Mouse (Mus musculus): ENCODE results near the gene Myo6. TPM values are rescaled to one million over a fixed set of nuclear protein-coding genes. Genes with fewer than 3 reads are reported as not detected.

The Myo6 gene
- polyA plus RNA-seq, 2 experiments, result 7.6 to 11.1 TPM

DNA sequence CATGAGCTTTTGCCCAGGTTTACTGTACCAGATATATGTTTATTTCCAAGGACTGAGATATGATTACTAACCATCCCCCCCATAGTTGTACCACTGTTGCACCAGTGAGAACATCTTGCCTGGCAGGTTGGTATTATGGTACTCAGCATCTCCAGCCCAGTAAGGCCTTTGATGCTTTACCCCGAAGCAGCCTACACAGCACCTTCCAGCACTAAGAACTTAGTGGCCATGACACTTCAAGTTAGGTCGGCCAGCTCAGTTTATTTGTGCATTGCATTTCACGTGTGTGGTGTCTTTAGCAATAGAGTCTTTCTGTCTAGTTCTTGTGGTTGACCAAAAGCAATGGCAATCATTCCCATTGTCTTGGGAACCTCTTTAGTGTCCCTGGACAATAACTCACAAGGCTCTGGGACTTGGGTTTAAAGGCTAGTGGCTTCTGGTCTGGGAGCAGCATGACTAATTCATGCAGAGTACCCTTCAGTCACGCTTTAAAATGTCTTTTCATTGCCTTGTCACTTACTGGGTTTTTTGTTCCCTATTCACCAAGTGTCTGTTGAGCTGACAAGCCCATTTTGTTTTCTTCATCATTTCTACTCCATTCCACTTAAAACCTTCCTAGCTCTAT, 69.1 kb downstream of the Myo6 start:
- no peak overlapping the region for H3K4me2 ChIP-seq (replicated peaks; ENCODE audit: low read depth, low read length, severe bottlenecking)
- no peak for TF ChIP-seq POLR2A (IDR thresholded peaks at IDR 0.05; ENCODE audit: borderline replicate concordance, extremely low read depth, insufficient read depth, insufficient read length)
- 85% methylated on average over 4 of the region's 4 CpGs for WGBS
- no peak for DNase-seq (ENCODE audit: low spot score)
- H3K9ac ChIP-seq (ENCODE audit: low read depth, low read length, severe bottlenecking), result no peak overlapping the region
- no peaks in the 10 kb centered on the region for H3K9me3 ChIP-seq (ENCODE audit: control insufficient read depth, low read length)
- no peak overlapping the region for H3K4me3 ChIP-seq (replicated peaks; ENCODE audit: low read length)
- H3K4me1 ChIP-seq (ENCODE audit: control insufficient read depth, insufficient read depth, low read length), result no peaks in the 10 kb centered on the region
- H3K36me3 ChIP-seq (ENCODE audit: control insufficient read depth, insufficient read depth, low read length), result no peaks in the 10 kb centered on the region
- ATAC-seq (ENCODE audit: low FRiP score, low read depth), result no peak
- no peak overlapping the region for H3K27ac ChIP-seq (replicated peaks; ENCODE audit: low read depth, low read length)
- no peaks in the 10 kb centered on the region for H3K27me3 ChIP-seq (ENCODE audit: control insufficient read depth, insufficient read depth, low read length)

DNA sequence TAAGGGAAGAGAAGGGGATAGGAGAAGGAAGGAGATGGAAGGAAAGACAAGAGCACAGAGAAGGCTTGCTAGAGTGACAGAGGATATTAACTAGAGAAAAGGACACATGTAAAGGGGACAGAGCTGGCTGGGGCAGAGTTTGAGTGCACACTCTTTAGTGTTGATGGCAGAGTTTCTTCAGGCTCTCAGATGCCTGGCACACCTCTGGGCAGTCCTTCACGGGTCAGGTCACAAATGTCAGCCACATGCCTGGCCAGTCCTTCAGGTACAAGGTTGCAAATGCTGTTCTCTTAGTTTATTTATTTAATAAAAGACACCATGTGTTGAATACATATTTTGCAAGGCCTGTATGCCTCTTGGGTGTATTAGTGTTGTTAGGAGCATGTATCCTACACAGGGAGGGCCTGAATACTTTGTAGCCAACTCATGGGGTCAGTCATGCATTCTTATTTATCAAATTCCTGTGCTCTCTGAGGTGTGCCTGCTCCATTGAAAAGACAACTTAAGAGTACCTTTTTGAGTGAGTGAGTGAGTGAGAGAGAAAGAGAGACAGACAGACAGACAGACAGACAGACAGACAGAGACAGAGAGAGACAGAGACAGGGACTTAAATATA, 72.5 kb downstream of the Myo6 start:
- Histone ChIP-seq H3K4me1 (ENCODE audit: control insufficient read depth, insufficient read depth, low read length) (no peaks in the 10 kb centered on the region), H3K27ac (replicated peaks; ENCODE audit: low read depth, low read length) (no peak overlapping the region), H3K4me2 (replicated peaks; ENCODE audit: low read depth, low read length, severe bottlenecking) (no peak overlapping the region), H3K27me3 (ENCODE audit: control insufficient read depth, insufficient read depth, low read length) (no peaks in the 10 kb centered on the region), H3K9ac (ENCODE audit: low read depth, low read length, severe bottlenecking) (no peak overlapping the region), H3K36me3 (ENCODE audit: control insufficient read depth, insufficient read depth, low read length) (no peaks in the 10 kb centered on the region), H3K9me3 (ENCODE audit: control insufficient read depth, low read length) (0 out of 2 replicates have a peak, but pooled peaks cover 4% of the 10 kb centered on the region), H3K4me3 (replicated peaks; ENCODE audit: low read length) (no peak overlapping the region)
- no peak for TF ChIP-seq POLR2A (IDR thresholded peaks at IDR 0.05; ENCODE audit: borderline replicate concordance, extremely low read depth, insufficient read depth, insufficient read length)
- 78% methylated on average over 1 of the region's 1 CpGs for WGBS
- no peak for ATAC-seq (ENCODE audit: low FRiP score, low read depth)
- no peak for DNase-seq (ENCODE audit: low spot score)

DNA sequence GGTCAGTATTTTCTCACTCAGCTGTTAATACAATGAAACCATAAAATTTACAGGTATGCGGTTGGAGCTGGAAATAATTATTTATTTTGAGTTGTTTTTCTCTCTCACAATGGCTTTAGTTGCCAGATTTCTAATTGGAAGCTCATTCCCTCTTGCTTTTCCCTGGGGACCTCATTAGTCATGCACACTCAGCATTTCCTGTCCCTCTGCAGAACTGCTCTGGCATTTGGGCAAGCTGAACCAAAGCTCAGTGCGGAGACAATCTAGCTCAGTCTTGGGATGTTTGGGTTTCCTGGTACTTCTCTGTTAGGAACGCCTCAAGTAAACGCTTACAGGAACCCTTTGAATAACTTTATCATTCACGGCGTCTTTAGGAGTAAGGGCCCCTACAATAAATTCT, 76.9 kb downstream of the Myo6 start:
- H3K27ac ChIP-seq (replicated peaks; ENCODE audit: low read depth, low read length), result no peak overlapping the region
- H3K4me2 ChIP-seq (replicated peaks; ENCODE audit: low read depth, low read length, severe bottlenecking), result no peak overlapping the region
- no peaks in the 10 kb centered on the region for H3K4me1 ChIP-seq (ENCODE audit: control insufficient read depth, insufficient read depth, low read length)
- no peak overlapping the region for H3K4me3 ChIP-seq (replicated peaks; ENCODE audit: low read length)
- H3K36me3 ChIP-seq (ENCODE audit: control insufficient read depth, insufficient read depth, low read length), result no peaks in the 10 kb centered on the region
- TF ChIP-seq POLR2A (IDR thresholded peaks at IDR 0.05; ENCODE audit: borderline replicate concordance, extremely low read depth, insufficient read depth, insufficient read length), result no peak
- ATAC-seq (ENCODE audit: low FRiP score, low read depth), result no peak
- H3K9ac ChIP-seq (ENCODE audit: low read depth, low read length, severe bottlenecking), result no peak overlapping the region
- DNase-seq (ENCODE audit: low spot score), result no peak
- WGBS, result 46% methylated on average over 6 of the region's 6 CpGs
- no peaks in the 10 kb centered on the region for H3K27me3 ChIP-seq (ENCODE audit: control insufficient read depth, insufficient read depth, low read length)
- 0 out of 2 replicates have a peak, but pooled peaks cover 4% of the 10 kb centered on the region for H3K9me3 ChIP-seq (ENCODE audit: control insufficient read depth, low read length)

DNA sequence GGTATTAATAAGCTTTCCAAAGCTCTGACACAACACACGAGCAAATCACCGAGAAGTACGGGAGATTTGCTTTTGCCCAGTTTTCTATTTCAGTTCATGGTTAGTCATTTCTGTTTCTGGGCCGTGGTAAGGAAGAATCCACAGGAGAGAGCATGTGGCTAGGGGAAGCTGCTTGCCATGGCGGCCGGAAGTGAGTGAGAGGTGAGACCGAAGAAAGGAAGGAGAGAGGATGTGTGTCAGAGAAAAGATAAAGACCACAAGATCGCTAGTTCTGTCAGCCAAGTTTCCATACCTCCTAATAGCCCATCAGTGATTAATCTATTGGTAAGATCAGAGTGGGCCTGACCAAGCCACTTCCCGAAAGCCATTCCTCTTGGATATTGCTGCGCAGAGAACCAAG, 87.3 kb downstream of the Myo6 start:
- Histone ChIP-seq H3K9me3 (ENCODE audit: control insufficient read depth, low read length) (no peaks in the 10 kb centered on the region), H3K27ac (replicated peaks; ENCODE audit: low read depth, low read length) (no peak overlapping the region), H3K4me2 (replicated peaks; ENCODE audit: low read depth, low read length, severe bottlenecking) (no peak overlapping the region), H3K9ac (ENCODE audit: low read depth, low read length, severe bottlenecking) (no peak overlapping the region), H3K27me3 (ENCODE audit: control insufficient read depth, insufficient read depth, low read length) (no peaks in the 10 kb centered on the region), H3K4me1 (ENCODE audit: control insufficient read depth, insufficient read depth, low read length) (no peaks in the 10 kb centered on the region), H3K36me3 (ENCODE audit: control insufficient read depth, insufficient read depth, low read length) (no peaks in the 10 kb centered on the region), H3K4me3 (replicated peaks; ENCODE audit: low read length) (no peak overlapping the region)
- DNase-seq (ENCODE audit: low spot score) (no peak), ATAC-seq (ENCODE audit: low FRiP score, low read depth) (no peak)
- no peak for TF ChIP-seq POLR2A (IDR thresholded peaks at IDR 0.05; ENCODE audit: borderline replicate concordance, extremely low read depth, insufficient read depth, insufficient read length)
- WGBS, result 92% methylated on average over 10 of the region's 10 CpGs

DNA sequence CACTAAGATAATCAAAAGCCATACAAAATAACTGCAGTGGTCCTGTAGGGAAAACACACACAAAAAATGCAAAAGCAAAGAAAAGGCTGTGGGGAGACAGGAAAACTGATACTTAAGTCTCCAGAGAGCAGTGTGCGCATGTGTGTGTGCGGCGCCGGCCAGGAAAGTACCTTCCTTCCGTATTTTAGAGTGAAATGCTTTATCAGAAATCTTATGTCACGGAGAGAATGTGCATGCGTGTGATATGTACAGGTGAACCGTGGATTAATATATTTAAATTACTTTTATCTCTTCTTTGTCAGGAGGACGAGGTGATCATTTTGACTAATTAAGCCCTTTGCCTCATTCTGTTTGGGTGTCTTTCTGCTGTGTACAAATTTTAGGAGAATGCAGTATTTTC, 88.4 kb downstream of the Myo6 start:
- no peak overlapping the region for H3K9ac ChIP-seq (ENCODE audit: low read depth, low read length, severe bottlenecking)
- DNase-seq (ENCODE audit: low spot score), result no peak
- H3K4me3 ChIP-seq (replicated peaks; ENCODE audit: low read length), result no peak overlapping the region
- H3K27me3 ChIP-seq (ENCODE audit: control insufficient read depth, insufficient read depth, low read length), result no peaks in the 10 kb centered on the region
- no peaks in the 10 kb centered on the region for H3K36me3 ChIP-seq (ENCODE audit: control insufficient read depth, insufficient read depth, low read length)
- H3K4me2 ChIP-seq (replicated peaks; ENCODE audit: low read depth, low read length, severe bottlenecking), result no peak overlapping the region
- H3K9me3 ChIP-seq (ENCODE audit: control insufficient read depth, low read length), result no peaks in the 10 kb centered on the region
- no peaks in the 10 kb centered on the region for H3K4me1 ChIP-seq (ENCODE audit: control insufficient read depth, insufficient read depth, low read length)
- ATAC-seq (ENCODE audit: low FRiP score, low read depth), result no peak
- TF ChIP-seq POLR2A (IDR thresholded peaks at IDR 0.05; ENCODE audit: borderline replicate concordance, extremely low read depth, insufficient read depth, insufficient read length), result no peak
- WGBS, result 91% methylated on average over 9 of the region's 9 CpGs
- no peak overlapping the region for H3K27ac ChIP-seq (replicated peaks; ENCODE audit: low read depth, low read length)
